Mouse (Mus musculus) stomach, embryonic 14.5 days (tissue): Measurements from ENCODE around the gene Mef2d. TPM values are rescaled to one million over a fixed set of nuclear protein-coding genes. Genes with fewer than 3 reads are reported as not detected.
A peak's percentile ranks its signal among the peaks of the same experiment; 100 is the strongest.

ENCODE experiments used
- ATAC-seq: fragments of 200-750 bp; cut with Nextera tagmentation; 2 replicates; pipeline ENCODE4 v1.8.0; 2017; ENCODE audit warnings: low read depth, moderate TSS enrichment; ENCODE audit not compliant: insufficient number of reproducible peaks, insufficient read depth, low FRiP score
- H3K27ac ChIP-seq: fragments of 300-500 bp; sonication (generic); 2 replicates; pipeline ENCODE4 v1.5.1; 2014; ENCODE audit warnings: mild to moderate bottlenecking, low read length, moderate library complexity, mixed read lengths
- H3K27me3 ChIP-seq: fragments of 300-500 bp; sonication (generic); 2 replicates; pipeline ENCODE4 v1.6.1; 2014; ENCODE audit warnings: low read length, control low read depth, mixed read lengths; ENCODE audit not compliant: control insufficient read depth, insufficient read depth
- H3K36me3 ChIP-seq: fragments of 300-500 bp; sonication (generic); 2 replicates; pipeline ENCODE4 v1.6.1; 2014; ENCODE audit warnings: mild to moderate bottlenecking, control low read depth, low read length, moderate library complexity, mixed read lengths; ENCODE audit not compliant: control insufficient read depth, insufficient read depth
- H3K4me1 ChIP-seq: fragments of 300-500 bp; sonication (generic); 2 replicates; pipeline ENCODE4 v1.6.1; 2014; ENCODE audit warnings: low read length, control low read depth, mixed read lengths; ENCODE audit not compliant: control insufficient read depth, insufficient read depth
- H3K4me2 ChIP-seq: fragments of 300-500 bp; sonication (generic); replicated peaks from 2 replicates; pipeline ENCODE4 v1.6.1; 2014; ENCODE audit warnings: low read depth, low read length, control low read depth
- H3K4me3 ChIP-seq: fragments of 300-500 bp; sonication (generic); 2 replicates; pipeline ENCODE4 v1.5.1; 2014; ENCODE audit warnings: low read depth, low read length, control low read depth
- H3K9ac ChIP-seq: fragments of 300-500 bp; sonication (generic); replicated peaks from 2 replicates; pipeline ENCODE4 v1.6.1; 2014; ENCODE audit warnings: low read depth, mild to moderate bottlenecking, control low read depth, low read length, moderate library complexity, mixed read lengths
- H3K9me3 ChIP-seq: fragments of 300-500 bp; sonication (generic); 2 replicates; pipeline ENCODE4 v1.6.1; 2016; ENCODE audit warnings: low read depth, low read length, control low read depth; ENCODE audit not compliant: control insufficient read depth
- WGBS: fragments of 180-500 bp; shearing (Covaris S2); extraction: QIAGEN DNeasy Blood & Tissue Kit; methylation state at CpG from one replicate; pipeline ENCODE4 v1.1.7; 2014; 5-methylcytosine and 5-hydroxymethylcytosine counted together
- polyA plus RNA-seq: library from polyadenylated mRNA; unstranded; fragments of >200 nt; fragmentation: Nextera tagmentation; extraction: Ambion mirVana; gene quantifications from 2 replicates; pipeline ENCODE4 v1.2.1, GENCODE M21; 2014

Gene Mef2d
- polyA plus RNA-seq = 19.5 and 20.1 TPM in 2 replicates

DNA sequence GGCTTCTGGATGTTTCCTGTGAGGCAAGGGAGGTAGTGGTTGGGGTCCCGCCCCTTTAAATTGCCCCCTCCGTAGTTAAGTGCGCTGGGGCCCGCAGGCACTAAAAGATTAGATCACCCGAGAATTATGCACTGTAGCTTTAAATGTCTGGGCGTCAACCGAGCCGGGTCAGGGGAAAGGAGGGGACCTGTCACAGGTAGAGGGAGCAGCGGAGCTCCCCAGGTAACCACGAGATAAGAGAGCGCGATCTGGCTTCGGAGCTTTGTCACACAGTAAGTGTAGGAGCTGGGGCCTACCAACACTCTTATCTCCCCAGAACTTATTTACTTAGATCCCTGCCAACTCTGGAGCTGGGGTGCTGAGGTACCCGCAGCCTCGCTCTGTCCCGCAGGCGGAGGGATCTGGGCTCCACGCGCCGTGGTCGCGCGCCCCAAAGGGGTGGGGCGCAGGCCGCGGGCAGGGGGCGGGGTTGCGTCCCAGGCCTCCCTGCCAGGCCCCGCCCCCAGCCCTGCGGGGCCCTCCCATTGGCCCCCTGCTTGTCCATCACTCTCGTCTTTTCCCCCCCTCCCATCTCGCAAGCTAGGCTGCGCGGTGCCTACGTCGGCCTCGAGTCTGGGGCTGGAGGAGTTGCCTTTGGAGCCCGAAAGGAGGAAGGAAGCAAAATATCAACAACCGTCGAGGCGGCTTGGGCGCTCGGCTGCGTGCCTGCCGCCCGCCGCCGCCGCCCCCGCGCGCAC lies at the start of gene Mef2d:
Mef2d (plus strand) TSS at position 586 of the 737 bp plus-strand sequence.
- H3K9me3 ChIP-seq = no peaks in the 10 kb centered on the region
- H3K27me3 ChIP-seq = no peaks in the 10 kb centered on the region
- ATAC-seq = peak; percentile 86
- H3K4me2 ChIP-seq = peak within 1 kb of the TSS; percentile 89
- peaks cover 63% of the 10 kb centered on the region for H3K4me1 ChIP-seq
- H3K27ac ChIP-seq = peak within 1 kb of the TSS; percentile 98
- H3K4me3 ChIP-seq = peak within 1 kb of the TSS; percentile 94
- under 1% methylated on average over 52 of the region's 52 CpGs for WGBS
- peak within 1 kb of the TSS; percentile 82 for H3K9ac ChIP-seq
- H3K36me3 ChIP-seq = no peaks in the 10 kb centered on the region

DNA sequence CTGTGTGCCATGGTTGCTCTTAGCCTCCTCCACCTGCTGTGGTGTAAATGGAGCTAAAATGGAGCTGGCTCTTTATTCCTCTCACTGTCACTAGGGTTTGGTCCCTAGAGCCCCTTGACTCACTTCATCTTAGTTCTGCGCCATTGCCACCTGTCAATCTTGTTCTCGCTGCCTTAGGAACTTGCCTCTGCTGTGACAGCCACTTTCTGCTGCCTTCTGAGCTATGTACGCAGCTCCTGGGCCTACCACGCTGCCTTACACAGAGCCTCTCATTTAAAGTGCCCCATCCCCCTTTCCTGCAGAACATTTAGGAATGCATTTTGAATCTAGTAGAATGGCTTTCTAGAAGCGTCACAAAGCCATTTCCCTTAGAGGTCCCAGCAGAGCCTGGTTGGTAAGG lies 48.0 kb upstream of the Mef2d start:
- WGBS = 93% methylated on average over 5 of the region's 5 CpGs
- H3K36me3 ChIP-seq = peaks cover 61% of the 10 kb centered on the region

DNA sequence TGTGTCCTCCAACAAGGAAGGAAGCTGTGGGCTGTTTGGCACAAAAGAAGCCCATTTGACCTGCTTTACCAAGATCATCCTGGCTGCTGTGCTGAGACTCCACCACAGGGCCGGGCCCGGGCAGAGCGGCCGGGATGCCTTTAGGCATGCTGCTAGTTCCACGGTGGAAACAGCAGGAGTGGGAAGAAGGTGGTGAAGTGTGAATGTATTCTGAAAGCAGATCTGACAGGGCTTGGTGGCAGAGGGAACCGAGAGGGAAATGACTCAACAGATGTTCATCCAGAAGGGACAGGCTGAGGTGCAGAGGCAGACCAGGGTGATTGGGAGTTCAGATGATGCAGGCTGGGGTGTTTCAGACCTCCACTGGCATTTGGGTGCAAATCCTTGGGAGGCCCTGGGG lies 44.5 kb upstream of the Mef2d start:
- H3K4me3 ChIP-seq = no peak overlapping the region
- no peaks in the 10 kb centered on the region for H3K4me1 ChIP-seq
- no peak for ATAC-seq
- WGBS = 85% methylated on average over 6 of the region's 6 CpGs
- no peak overlapping the region for H3K9ac ChIP-seq
- no peak overlapping the region for H3K4me2 ChIP-seq
- peaks cover 54% of the 10 kb centered on the region for H3K36me3 ChIP-seq
- no peak overlapping the region for H3K27ac ChIP-seq
- no peaks in the 10 kb centered on the region for H3K27me3 ChIP-seq
- H3K9me3 ChIP-seq = no peaks in the 10 kb centered on the region

More for the DNA sequence above, 48.0 kb upstream of the Mef2d start:
- Histone ChIP-seq H3K4me1 (no peaks in the 10 kb centered on the region), H3K27ac (no peak overlapping the region), H3K4me3 (no peak overlapping the region), H3K9ac (no peak overlapping the region), H3K27me3 (no peaks in the 10 kb centered on the region), H3K4me2 (no peak overlapping the region), H3K9me3 (no peaks in the 10 kb centered on the region)
- ATAC-seq = no peak

DNA sequence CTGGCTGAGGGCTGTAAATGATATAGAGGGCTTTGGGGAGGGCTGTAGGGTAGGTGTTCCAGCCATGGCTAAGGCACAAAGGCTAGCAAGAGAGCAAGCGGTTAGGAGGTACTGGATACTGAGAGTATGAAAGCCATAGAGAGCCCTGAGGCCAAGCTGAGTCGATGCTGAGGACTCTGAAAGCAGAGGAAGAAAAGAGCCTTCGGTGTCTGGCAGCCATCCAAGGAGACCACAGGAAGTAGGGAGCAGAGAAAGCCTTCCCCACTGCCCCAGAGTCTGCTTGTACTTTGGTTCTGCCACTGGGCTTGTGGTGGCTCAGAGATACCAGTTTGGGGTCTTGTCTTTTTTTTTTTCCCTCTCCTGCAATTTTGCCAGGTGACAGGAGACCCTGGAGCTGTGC lies 41.9 kb upstream of the Mef2d start:
- peaks cover 61% of the 10 kb centered on the region for H3K36me3 ChIP-seq
- ATAC-seq = no peak
- H3K9me3 ChIP-seq = no peaks in the 10 kb centered on the region
- H3K27me3 ChIP-seq = no peaks in the 10 kb centered on the region
- H3K4me1 ChIP-seq = no peaks in the 10 kb centered on the region
- no peak overlapping the region for H3K27ac ChIP-seq
- no peak overlapping the region for H3K9ac ChIP-seq
- no peak overlapping the region for H3K4me3 ChIP-seq
- whole genome bisulfite sequencing = 79% methylated on average over 3 of the region's 3 CpGs
- no peak overlapping the region for H3K4me2 ChIP-seq

DNA sequence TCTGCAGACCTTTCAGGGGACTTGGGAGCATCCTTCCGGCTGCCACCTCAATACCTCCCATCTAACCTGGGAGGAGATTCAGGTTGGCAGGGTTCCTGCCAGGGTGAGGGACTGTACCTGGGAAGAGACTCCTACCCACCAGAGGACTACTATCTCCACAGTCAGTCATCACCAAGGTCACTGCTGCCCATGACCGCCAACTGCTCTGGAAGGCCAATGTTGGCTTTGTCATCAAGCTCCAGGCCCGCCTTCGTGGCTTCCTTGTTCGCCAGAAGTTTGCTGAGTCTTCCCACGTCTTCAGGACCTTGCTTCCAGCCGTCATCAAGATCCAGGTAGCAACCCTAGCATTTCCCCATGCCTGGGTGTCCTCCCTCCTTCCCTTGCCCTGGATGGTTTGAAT lies 40.4 kb upstream of the Mef2d start:
- WGBS = 86% methylated on average over 7 of the region's 7 CpGs
- Histone ChIP-seq H3K4me1 (no peaks in the 10 kb centered on the region), H3K9me3 (no peaks in the 10 kb centered on the region), H3K36me3 (peaks cover 61% of the 10 kb centered on the region), H3K27me3 (no peaks in the 10 kb centered on the region), H3K9ac (no peak overlapping the region), H3K4me2 (no peak overlapping the region), H3K27ac (no peak overlapping the region), H3K4me3 (no peak overlapping the region)
- no peak for ATAC-seq

DNA sequence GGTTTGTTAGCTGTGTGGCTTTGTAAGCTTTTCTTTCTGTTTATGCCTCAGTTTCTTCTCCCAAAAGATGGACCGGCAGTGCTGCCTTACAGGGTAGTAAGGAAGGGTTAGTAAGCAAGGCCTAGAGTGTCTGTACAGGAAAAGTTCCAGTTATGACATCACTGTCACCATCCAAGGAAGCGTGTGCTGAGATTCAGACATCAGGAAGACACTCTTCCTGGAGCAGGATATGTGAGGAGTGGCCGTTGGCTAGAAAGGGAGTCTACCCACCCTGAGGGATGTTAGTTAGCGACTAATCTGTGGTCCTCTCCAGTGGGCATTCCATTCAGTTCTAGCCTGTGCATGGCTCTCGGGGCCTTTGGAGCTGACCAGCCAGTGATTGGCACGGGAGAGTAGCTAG lies 40.0 kb upstream of the Mef2d start:
- no peak for ATAC-seq
- Histone ChIP-seq H3K4me1 (no peaks in the 10 kb centered on the region), H3K27me3 (no peaks in the 10 kb centered on the region), H3K27ac (no peak overlapping the region), H3K36me3 (peaks cover 61% of the 10 kb centered on the region), H3K9ac (no peak overlapping the region), H3K9me3 (no peaks in the 10 kb centered on the region), H3K4me3 (no peak overlapping the region), H3K4me2 (no peak overlapping the region)
- 84% methylated on average over 6 of the region's 6 CpGs for WGBS

DNA sequence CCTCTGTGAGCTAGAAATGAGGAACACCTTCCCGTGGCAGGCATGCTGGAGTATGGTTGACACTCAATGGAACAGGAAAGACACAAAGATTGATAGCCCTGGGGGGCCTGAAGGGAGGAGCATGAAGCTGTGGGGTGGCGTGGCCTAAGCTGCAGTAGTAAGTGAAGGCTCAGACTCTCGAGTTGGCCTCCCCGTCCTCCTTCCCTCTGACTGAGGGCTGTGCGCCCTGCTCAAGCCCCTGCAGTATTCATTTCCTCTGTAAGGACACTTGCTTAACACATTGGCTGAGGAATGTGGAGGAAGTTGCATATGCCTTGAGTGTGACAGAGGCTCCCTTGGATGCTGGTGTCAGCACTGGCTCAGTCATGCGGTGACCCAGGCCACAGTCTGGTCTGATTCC lies 39.6 kb upstream of the Mef2d start:
- no peaks in the 10 kb centered on the region for H3K27me3 ChIP-seq
- no peak overlapping the region for H3K27ac ChIP-seq
- no peak overlapping the region for H3K4me3 ChIP-seq
- H3K9ac ChIP-seq = no peak overlapping the region
- no peaks in the 10 kb centered on the region for H3K4me1 ChIP-seq
- H3K9me3 ChIP-seq = no peaks in the 10 kb centered on the region
- no peak overlapping the region for H3K4me2 ChIP-seq
- ATAC-seq = no peak
- peaks cover 61% of the 10 kb centered on the region for H3K36me3 ChIP-seq
- 74% methylated on average over 6 of the region's 6 CpGs for WGBS

DNA sequence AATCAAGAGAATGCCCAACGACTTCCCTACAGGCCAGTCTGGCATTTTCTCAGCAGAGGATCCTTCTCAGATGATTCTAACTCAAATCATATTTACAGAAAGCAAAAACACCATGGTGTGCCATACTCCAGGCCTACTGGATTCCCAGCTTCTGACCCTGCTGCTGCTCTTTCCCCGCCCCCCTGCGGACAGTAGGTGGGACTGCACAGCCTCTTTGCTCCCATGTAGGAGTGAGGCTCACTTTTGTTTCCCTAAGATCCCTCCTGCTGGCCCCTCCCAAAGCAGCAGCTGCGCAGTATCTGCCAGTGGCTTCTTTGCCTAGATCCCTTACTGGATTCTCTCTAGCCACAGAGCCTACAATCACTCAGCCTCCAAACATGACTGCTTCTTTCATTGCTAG lies 36.0 kb upstream of the Mef2d start:
- H3K4me2 ChIP-seq = no peak overlapping the region
- no peaks in the 10 kb centered on the region for H3K9me3 ChIP-seq
- ATAC-seq = no peak
- no peaks in the 10 kb centered on the region for H3K4me1 ChIP-seq
- no peak overlapping the region for H3K4me3 ChIP-seq
- WGBS = 81% methylated on average over 4 of the region's 4 CpGs
- H3K9ac ChIP-seq = no peak overlapping the region
- no peak overlapping the region for H3K27ac ChIP-seq
- no peaks in the 10 kb centered on the region for H3K27me3 ChIP-seq
- peaks cover 64% of the 10 kb centered on the region for H3K36me3 ChIP-seq

DNA sequence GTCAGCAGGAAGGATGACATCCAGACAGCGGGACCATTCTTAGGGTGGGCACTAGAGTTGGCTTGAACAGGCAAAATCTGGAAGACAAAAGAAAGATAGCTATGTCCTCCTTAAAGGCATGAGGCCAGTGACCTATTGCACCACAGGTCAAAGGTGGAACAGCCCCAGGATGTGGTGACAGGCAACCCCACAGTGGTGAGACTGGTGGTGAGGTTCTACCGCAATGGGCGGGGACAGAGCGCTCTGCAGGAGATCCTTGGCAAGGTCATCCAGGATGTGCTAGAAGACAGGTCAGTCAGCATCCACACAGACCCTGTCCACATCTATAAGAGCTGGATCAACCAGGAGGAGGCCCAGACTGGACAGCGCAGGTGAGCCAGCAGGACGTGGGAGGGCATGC lies 33.0 kb upstream of the Mef2d start:
- ATAC-seq = no peak
- Histone ChIP-seq H3K4me3 (no peak overlapping the region), H3K4me2 (no peak overlapping the region), H3K36me3 (peaks cover 60% of the 10 kb centered on the region), H3K9ac (no peak overlapping the region), H3K27ac (no peak overlapping the region), H3K4me1 (no peaks in the 10 kb centered on the region), H3K27me3 (no peaks in the 10 kb centered on the region), H3K9me3 (no peaks in the 10 kb centered on the region)
- 93% methylated on average over 6 of the region's 6 CpGs for WGBS
